Comparison of ENCODE assay signal across 8 mouse cellular contexts in the genomic region with DNA sequence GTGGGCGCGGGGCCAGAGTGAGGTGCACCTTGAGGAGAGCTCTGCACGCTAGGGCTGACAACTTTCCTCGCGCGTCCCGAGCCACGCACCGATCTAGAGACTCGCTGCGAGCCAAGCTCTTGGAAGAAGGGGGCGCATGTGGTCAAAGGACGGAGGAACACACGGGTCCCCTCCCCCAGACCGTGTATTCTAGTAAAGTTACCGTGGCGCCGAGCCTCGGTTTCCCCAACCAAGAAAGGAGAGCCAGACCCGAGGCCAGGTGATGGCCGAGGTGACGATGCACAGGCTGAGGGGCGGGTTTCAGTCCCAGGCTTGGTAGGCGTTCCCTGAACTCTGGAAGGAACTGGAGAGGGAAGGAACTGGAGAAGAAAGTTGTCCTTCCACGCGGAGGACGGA. TPM values are rescaled to one million over a fixed set of nuclear protein-coding genes. Genes with fewer than 3 reads are reported as not detected.
DNase-seq lines count a peak whose midpoint lies in the region; ATAC-seq and TF ChIP-seq lines count a peak whose summit lies in the region.

No protein-coding gene starts in this region.

- no peak for DNase-seq in thymus, adult 2 months
- no peak for DNase-seq in thymus, postnatal 0 days (ENCODE audit: low spot score)
- peak; percentile 43 for DNase-seq in heart, postnatal 4 days
- DNase-seq in layer of hippocampus, postnatal 36 days, result no peak
- DNase-seq in cerebellum, postnatal 4 days (ENCODE audit: low spot score in 2 of 2), result no peak

- peak; percentile 55 for ATAC-seq in embryonic facial prominence, embryonic 12.5 days (ENCODE audit: insufficient number of reproducible peaks, insufficient read depth, low FRiP score, low TSS enrichment)
- peak; percentile 70 for ATAC-seq in limb, embryonic 13.5 days (ENCODE audit: low FRiP score, low read depth)
- ATAC-seq in midbrain, embryonic 15.5 days (replicated peaks), result peak; percentile 73

- H3K27me3 ChIP-seq in thymus, adult 2 months (ENCODE audit: control insufficient read depth, insufficient read depth, low read length), result peaks cover 20% of the 10 kb centered on the region
- H3K27me3 ChIP-seq in embryonic facial prominence, embryonic 12.5 days, result no peaks in the 10 kb centered on the region
- H3K27me3 ChIP-seq in limb, embryonic 13.5 days, result no peaks in the 10 kb centered on the region
- H3K27me3 ChIP-seq in midbrain, embryonic 15.5 days (replicated peaks), result no peaks in the 10 kb centered on the region; the same call in 1 of the 2 replicates

- H3K4me3 ChIP-seq in thymus, adult 2 months (ENCODE audit: control insufficient read depth, insufficient read depth, low read length), result peak overlapping the region; percentile 34
- H3K4me3 ChIP-seq in embryonic facial prominence, embryonic 12.5 days, result peak overlapping the region; percentile 97
- H3K4me3 ChIP-seq in limb, embryonic 13.5 days, result peak overlapping the region; percentile 99
- H3K4me3 ChIP-seq in midbrain, embryonic 15.5 days, result peak overlapping the region; percentile 95

- H3K9ac ChIP-seq in embryonic facial prominence, embryonic 12.5 days, result peak overlapping the region; percentile 98
- H3K9ac ChIP-seq in limb, embryonic 13.5 days, result peak overlapping the region; percentile 99
- H3K9ac ChIP-seq in midbrain, embryonic 15.5 days, result peak overlapping the region; percentile 66

- no peaks in the 10 kb centered on the region for H3K9me3 ChIP-seq in embryonic facial prominence, embryonic 12.5 days
- H3K9me3 ChIP-seq in limb, embryonic 13.5 days, result no peaks in the 10 kb centered on the region
- H3K9me3 ChIP-seq in midbrain, embryonic 15.5 days, result no peaks in the 10 kb centered on the region

- peak overlapping the region; percentile 70 for H3K4me2 ChIP-seq in embryonic facial prominence, embryonic 12.5 days (replicated peaks)
- H3K4me2 ChIP-seq in limb, embryonic 13.5 days (replicated peaks), result peak overlapping the region; percentile 77
- H3K4me2 ChIP-seq in midbrain, embryonic 15.5 days, result peak overlapping the region; percentile 97

- no peak for TF ChIP-seq CTCF in thymus, adult 2 months (IDR thresholded peaks at IDR 0.05; ENCODE audit: borderline replicate concordance, control insufficient read depth, extremely low read depth, insufficient read depth, low read length, poor library complexity)

- 3% methylated on average over 27 of the region's 27 CpGs for WGBS in thymus, adult 2 months
- under 1% methylated on average over 27 of the region's 27 CpGs for whole genome bisulfite sequencing in embryonic facial prominence, embryonic 12.5 days
- WGBS in limb, embryonic 13.5 days, result under 1% methylated on average over 27 of the region's 27 CpGs
- WGBS in midbrain, embryonic 15.5 days, result under 1% methylated on average over 27 of the region's 27 CpGs

- no peak overlapping the region for H3K27ac ChIP-seq in thymus, adult 2 months (ENCODE audit: control insufficient read depth, insufficient read depth, low read length)
- H3K27ac ChIP-seq in embryonic facial prominence, embryonic 12.5 days, result peak overlapping the region; percentile 95
- H3K27ac ChIP-seq in limb, embryonic 13.5 days, result peak overlapping the region; percentile 93
- H3K27ac ChIP-seq in midbrain, embryonic 15.5 days, result peak overlapping the region; percentile 73

- peaks cover 16% of the 10 kb centered on the region; the same call in 1 of the 2 replicates for H3K4me1 ChIP-seq in thymus, adult 2 months (replicated peaks; ENCODE audit: control insufficient read depth, insufficient read depth, low read length)
- H3K4me1 ChIP-seq in embryonic facial prominence, embryonic 12.5 days, result peaks cover 14% of the 10 kb centered on the region
- peaks cover 25% of the 10 kb centered on the region for H3K4me1 ChIP-seq in limb, embryonic 13.5 days
- H3K4me1 ChIP-seq in midbrain, embryonic 15.5 days, result peaks cover 23% of the 10 kb centered on the region

- H3K36me3 ChIP-seq in thymus, adult 2 months (ENCODE audit: control insufficient read depth, insufficient read depth, low read length), result no peaks in the 10 kb centered on the region
- H3K36me3 ChIP-seq in embryonic facial prominence, embryonic 12.5 days, result no peaks in the 10 kb centered on the region
- no peaks in the 10 kb centered on the region for H3K36me3 ChIP-seq in limb, embryonic 13.5 days
- no peaks in the 10 kb centered on the region for H3K36me3 ChIP-seq in midbrain, embryonic 15.5 days (replicated peaks)

- no peak for TF ChIP-seq POLR2A in thymus, adult 2 months (IDR thresholded peaks at IDR 0.05; ENCODE audit: control insufficient read depth, extremely low read depth, insufficient read depth, low read length, poor library complexity)

RNA-seq across cellular contexts. Expression of a gene that starts 0.4 kb away (rescaled TPM):
- 1.8 and 1.9 TPM in 2 replicates for polyA plus RNA-seq in thymus, adult 2 months (2012; rRNA removed)
- 6.8 and 8.5 TPM in 2 replicates for polyA plus RNA-seq in thymus, postnatal 0 days (2015; fragmentation: Nextera tagmentation; extraction: Ambion mirVana)
- polyA plus RNA-seq in embryonic facial prominence, embryonic 12.5 days (2016; fragmentation: Nextera tagmentation; extraction: Ambion mirVana), result 128 and 132 TPM in 2 replicates
- 10 to 100 TPM; 23.9 to 24.8 TPM for total RNA-seq in heart, postnatal 4 days (2021)
- 110 and 117 TPM in 2 replicates for polyA plus RNA-seq in limb, embryonic 13.5 days (2015; fragmentation: Nextera tagmentation; extraction: Ambion mirVana)
- 15.1 and 16.6 TPM in 2 replicates for polyA plus RNA-seq in midbrain, embryonic 15.5 days (2015; fragmentation: Nextera tagmentation; extraction: Ambion mirVana)
- total RNA-seq in layer of hippocampus, postnatal 36 days (2021), result under 1 TPM; 0.37 to 0.46 TPM

Comparison
In these comparisons a context has a peak if more than half of its experiments do, and no peak if none do; other contexts are left out.
1. H3K4me3 ChIP-seq: peak in every context shown above with its lines; median percentile 99 in limb, embryonic 13.5 days; 97 in embryonic facial prominence, embryonic 12.5 days; 95 in midbrain, embryonic 15.5 days; 34 in thymus, adult 2 months.